Mouse (Mus musculus) myocyte (in vitro differentiated cells): Measurements from ENCODE around the gene Zfp652.

ENCODE experiments used
- E2F4 ChIP-seq: IDR thresholded peaks from one replicate; pipeline ENCODE4 v1.6.1; 2011; ENCODE audit warnings: mild to moderate bottlenecking, control low read depth, moderate library complexity; ENCODE audit not compliant: insufficient read depth
- MAX ChIP-seq: IDR thresholded peaks from one replicate; pipeline ENCODE4 v1.6.1; 2011; ENCODE audit warnings: low read depth, mild to moderate bottlenecking, control low read depth
- MYOG ChIP-seq, 3 experiments: IDR thresholded peaks; one replicate each; pipeline ENCODE4 v1.6.1; 2011; ENCODE audit warnings: control low read depth in 2 of 3, low read depth in 2 of 3, mild to moderate bottlenecking in 2 of 3; ENCODE audit not compliant: insufficient read length in 2 of 3, control insufficient read depth in 1 of 3, insufficient read depth in 1 of 3
- POLR2A ChIP-seq: IDR thresholded peaks from one replicate; pipeline ENCODE4 v1.6.1; 2011; ENCODE audit warnings: low read depth, mild to moderate bottlenecking, control low read depth, moderate library complexity; ENCODE audit not compliant: insufficient read length
- POLR2AphosphoS2 ChIP-seq: IDR thresholded peaks from one replicate; pipeline ENCODE4 v1.6.1; 2011; ENCODE audit warnings: low read depth, control low read depth; ENCODE audit not compliant: insufficient read length
- TCF12 ChIP-seq: IDR thresholded peaks from one replicate; pipeline ENCODE4 v1.6.1; 2011; ENCODE audit warnings: mild to moderate bottlenecking, control low read depth; ENCODE audit not compliant: poor library complexity, insufficient read depth, severe bottlenecking

GRCm38 (mm10) chr11:95827464-95828085 is 115.1 kb downstream of the Zfp652 start:
- TF ChIP-seq POLR2A (no peak), MYOG (IDR thresholded peaks at IDR 0.05; ENCODE audit: control insufficient read depth in 1 of 3, insufficient read depth in 1 of 3, insufficient read length in 2 of 3, low read depth in 2 of 3) (no peak), POLR2AphosphoS2 (no peak), TCF12 (no peak), E2F4 (no peak), MAX (no peak)
